Mouse (Mus musculus): ENCODE results near the gene Cmtm8.
A peak's percentile ranks its signal among the peaks of the same experiment; 100 is the strongest.

The Cmtm8 gene

GRCm38 (mm10) chr9:114763341-114763740 lies 80.6 kb downstream of the Cmtm8 start:
- peak; percentile 65 for DNase-seq (ENCODE audit: low read depth, low spot score)
- H3K27me3 ChIP-seq (ENCODE audit: control insufficient read depth, insufficient read depth, low read length, poor library complexity, severe bottlenecking), result no peaks in the 10 kb centered on the region
- peaks cover 10% of the 10 kb centered on the region for H3K36me3 ChIP-seq (ENCODE audit: control insufficient read depth, insufficient read depth, low read length, poor library complexity, severe bottlenecking)

DNA sequence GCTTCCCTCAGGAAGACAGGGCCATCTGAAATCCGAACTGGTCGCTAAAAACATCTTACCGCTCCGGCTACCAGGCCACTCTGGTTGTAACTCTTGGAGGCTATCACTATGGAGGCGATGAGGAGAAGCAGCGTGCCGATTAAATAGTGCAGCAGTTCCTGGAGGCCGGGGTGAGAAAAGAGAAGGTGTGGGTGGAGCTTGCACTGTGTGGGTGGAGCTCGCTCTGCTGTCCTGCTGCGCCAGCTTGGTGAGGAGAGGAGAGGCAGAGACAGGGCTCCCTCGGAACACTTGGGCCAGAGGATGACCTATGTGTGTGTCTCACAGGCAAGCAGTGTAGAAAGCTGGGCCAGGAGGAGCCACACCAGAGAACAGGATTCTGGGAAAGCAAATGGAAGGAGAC lies 82.1 kb downstream of the Cmtm8 start:
- H3K36me3 ChIP-seq (ENCODE audit: control insufficient read depth, insufficient read depth, low read length, poor library complexity, severe bottlenecking), result peaks cover 14% of the 10 kb centered on the region
- no peaks in the 10 kb centered on the region for H3K27me3 ChIP-seq (ENCODE audit: control insufficient read depth, insufficient read depth, low read length, poor library complexity, severe bottlenecking)
- DNase-seq (ENCODE audit: low read depth, low spot score), result no peak

DNA sequence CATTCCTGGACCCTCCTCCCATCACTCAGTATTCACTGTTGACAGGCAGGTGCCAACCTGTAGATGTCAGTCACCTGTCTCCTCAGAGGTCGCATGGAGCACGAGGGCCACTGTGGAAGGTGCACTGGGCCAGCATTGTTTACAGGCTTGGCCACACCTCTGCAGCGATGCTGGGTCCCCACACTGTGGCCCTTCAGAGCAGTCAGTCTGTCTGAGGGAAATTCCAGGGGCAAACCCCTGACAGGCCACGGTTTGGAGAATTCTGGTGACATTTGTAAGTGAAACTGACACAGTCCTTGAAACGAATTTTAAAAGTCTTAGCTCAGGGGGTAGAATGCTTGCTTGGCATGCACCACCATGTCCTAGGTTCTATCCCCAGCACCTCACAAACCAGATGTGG lies 83.6 kb downstream of the Cmtm8 start:
- DNase-seq (ENCODE audit: low read depth, low spot score), result peak; percentile 51
- H3K27me3 ChIP-seq (ENCODE audit: control insufficient read depth, insufficient read depth, low read length, poor library complexity, severe bottlenecking), result no peaks in the 10 kb centered on the region
- peaks cover 16% of the 10 kb centered on the region for H3K36me3 ChIP-seq (ENCODE audit: control insufficient read depth, insufficient read depth, low read length, poor library complexity, severe bottlenecking)

DNA sequence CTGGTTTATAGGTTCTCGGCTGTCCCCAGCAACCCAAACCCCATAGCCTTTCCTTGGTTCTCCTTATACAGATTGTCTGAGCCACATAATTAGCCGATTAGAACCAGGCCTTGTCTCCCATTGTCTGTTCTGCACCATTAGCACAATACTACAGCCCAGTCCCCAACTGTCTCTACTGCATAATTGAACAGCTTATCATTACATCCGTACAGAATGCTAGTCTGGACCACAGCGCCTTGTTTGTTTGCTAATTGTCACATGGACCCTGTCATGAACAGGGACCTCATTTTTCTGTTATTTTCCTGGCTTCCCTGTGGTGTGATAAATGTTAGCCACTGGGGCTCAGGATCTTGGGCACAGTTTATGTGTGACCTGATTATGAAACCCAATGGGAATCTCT lies 84.1 kb downstream of the Cmtm8 start:
- peaks cover 16% of the 10 kb centered on the region for H3K36me3 ChIP-seq (ENCODE audit: control insufficient read depth, insufficient read depth, low read length, poor library complexity, severe bottlenecking)
- H3K27me3 ChIP-seq (ENCODE audit: control insufficient read depth, insufficient read depth, low read length, poor library complexity, severe bottlenecking), result no peaks in the 10 kb centered on the region
- no peak for DNase-seq (ENCODE audit: low read depth, low spot score)

DNA sequence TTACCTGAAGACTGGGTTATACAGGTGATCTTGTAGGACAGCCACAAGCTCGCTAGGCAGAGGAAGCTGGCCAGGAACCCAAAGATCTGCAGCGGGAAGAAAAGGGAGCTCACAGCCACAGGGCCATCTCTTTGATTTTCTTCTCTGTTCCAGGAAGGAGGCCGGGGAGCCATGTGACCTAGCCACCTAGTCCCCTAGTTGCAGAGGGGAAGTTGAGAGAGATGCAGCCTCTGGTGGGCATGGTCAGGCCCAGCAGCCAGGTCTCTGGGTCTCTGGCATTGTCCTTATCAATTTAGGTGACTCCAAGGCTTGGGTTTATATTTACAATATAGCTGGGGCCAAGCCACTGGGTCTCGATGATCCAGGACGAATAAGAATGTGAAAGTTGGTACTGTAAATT lies 85.2 kb downstream of the Cmtm8 start:
- H3K36me3 ChIP-seq (ENCODE audit: control insufficient read depth, insufficient read depth, low read length, poor library complexity, severe bottlenecking), result peaks cover 16% of the 10 kb centered on the region
- DNase-seq (ENCODE audit: low read depth, low spot score), result peak; percentile 46
- no peaks in the 10 kb centered on the region for H3K27me3 ChIP-seq (ENCODE audit: control insufficient read depth, insufficient read depth, low read length, poor library complexity, severe bottlenecking)

DNA sequence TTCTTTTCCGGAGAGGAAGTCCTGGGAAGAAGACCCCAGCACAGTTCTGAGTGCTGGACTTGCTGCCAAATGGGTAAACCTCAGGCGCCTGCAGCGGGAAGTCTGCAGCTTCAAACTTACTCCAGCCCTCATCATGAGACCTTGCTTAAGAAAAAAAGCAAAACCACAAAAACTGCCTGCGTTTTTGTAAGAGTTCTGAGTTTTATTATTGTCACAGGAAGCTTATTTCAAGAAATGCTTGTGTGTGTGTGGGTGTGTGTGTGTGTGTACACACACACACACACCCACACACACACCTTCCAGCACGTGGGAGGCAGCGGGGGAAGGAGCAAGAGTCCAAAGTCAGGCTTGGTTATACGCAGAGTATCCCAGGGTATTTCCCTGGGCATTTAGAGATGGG lies 85.7 kb downstream of the Cmtm8 start:
- Histone ChIP-seq H3K27me3 (ENCODE audit: control insufficient read depth, insufficient read depth, low read length, poor library complexity, severe bottlenecking) (no peaks in the 10 kb centered on the region), H3K36me3 (ENCODE audit: control insufficient read depth, insufficient read depth, low read length, poor library complexity, severe bottlenecking) (peaks cover 16% of the 10 kb centered on the region)
- peak; percentile 51 for DNase-seq (ENCODE audit: low read depth, low spot score)

GRCm38 (mm10) chr9:114752863-114753484 lies 91.0 kb downstream of the Cmtm8 start:
- Histone ChIP-seq H3K27me3 (ENCODE audit: control insufficient read depth, insufficient read depth, low read length, poor library complexity, severe bottlenecking) (no peaks in the 10 kb centered on the region), H3K36me3 (ENCODE audit: control insufficient read depth, insufficient read depth, low read length, poor library complexity, severe bottlenecking) (peaks cover 6% of the 10 kb centered on the region; the same call in 1 of the 2 replicates)
- peak; percentile 98 for DNase-seq (ENCODE audit: low read depth, low spot score)

DNA sequence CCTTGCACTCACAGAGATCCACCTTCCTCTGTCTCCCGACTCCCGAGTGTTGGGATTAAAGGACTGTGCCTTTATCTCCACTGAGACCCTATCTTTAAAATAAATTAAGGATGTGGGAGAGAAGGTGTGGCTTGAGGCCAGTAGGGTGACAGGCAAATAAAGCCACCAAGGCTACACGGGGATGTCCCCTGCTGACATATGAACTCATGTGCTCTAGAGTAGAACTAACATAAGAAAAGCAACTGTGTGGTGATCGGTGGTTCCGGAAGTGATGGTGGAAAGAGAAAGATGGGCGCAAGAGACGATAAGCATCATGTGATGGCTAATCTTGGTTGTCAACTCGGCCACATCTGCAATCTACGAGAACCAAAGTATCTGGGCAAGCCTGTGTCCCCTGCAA lies 91.6 kb downstream of the Cmtm8 start:
- H3K36me3 ChIP-seq (ENCODE audit: control insufficient read depth, insufficient read depth, low read length, poor library complexity, severe bottlenecking), result peaks cover 6% of the 10 kb centered on the region; the same call in 1 of the 2 replicates
- peak; percentile 90 for DNase-seq (ENCODE audit: low read depth, low spot score)
- H3K27me3 ChIP-seq (ENCODE audit: control insufficient read depth, insufficient read depth, low read length, poor library complexity, severe bottlenecking), result no peaks in the 10 kb centered on the region

DNA sequence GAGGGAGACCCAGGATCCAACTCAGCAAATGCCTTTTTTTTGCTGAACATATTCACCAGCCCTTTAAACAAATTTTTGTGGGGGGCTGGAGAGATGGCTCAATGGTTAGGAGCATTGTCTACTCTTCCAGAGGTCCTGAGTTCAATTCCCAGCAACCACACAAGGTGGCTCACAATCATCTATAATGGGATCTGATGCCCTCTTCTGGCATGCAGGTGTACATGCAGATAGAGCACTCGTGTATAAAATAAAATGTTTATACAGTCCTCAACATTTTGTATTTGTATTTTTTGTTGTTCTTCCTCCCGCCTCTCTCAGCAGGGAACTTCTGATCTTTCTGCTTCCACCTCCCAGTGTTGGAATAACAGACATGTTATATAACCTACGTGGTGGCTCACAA lies 92.4 kb downstream of the Cmtm8 start:
- no peak for DNase-seq (ENCODE audit: low read depth, low spot score)
- H3K27me3 ChIP-seq (ENCODE audit: control insufficient read depth, insufficient read depth, low read length, poor library complexity, severe bottlenecking), result no peaks in the 10 kb centered on the region
- peaks cover 2% of the 10 kb centered on the region; the same call in 1 of the 2 replicates for H3K36me3 ChIP-seq (ENCODE audit: control insufficient read depth, insufficient read depth, low read length, poor library complexity, severe bottlenecking)

- Histone ChIP-seq H3K27me3 (ENCODE audit: control insufficient read depth, insufficient read depth, low read length, poor library complexity, severe bottlenecking) (no peaks in the 10 kb centered on the region), H3K36me3 (ENCODE audit: control insufficient read depth, insufficient read depth, low read length, poor library complexity, severe bottlenecking) (peaks cover 8% of the 10 kb centered on the region)
- no peak for DNase-seq (ENCODE audit: low read depth, low spot score)
Observed at GRCm38 (mm10) chr9:114747466-114747865, 96.5 kb downstream of the Cmtm8 start.

- H3K27me3 ChIP-seq (ENCODE audit: control insufficient read depth, insufficient read depth, low read length, poor library complexity, severe bottlenecking), result no peaks in the 10 kb centered on the region
- DNase-seq (ENCODE audit: low read depth, low spot score), result no peak
- H3K36me3 ChIP-seq (ENCODE audit: control insufficient read depth, insufficient read depth, low read length, poor library complexity, severe bottlenecking), result peaks cover 8% of the 10 kb centered on the region
Observed at GRCm38 (mm10) chr9:114747012-114747411, 96.9 kb downstream of the Cmtm8 start.

DNA sequence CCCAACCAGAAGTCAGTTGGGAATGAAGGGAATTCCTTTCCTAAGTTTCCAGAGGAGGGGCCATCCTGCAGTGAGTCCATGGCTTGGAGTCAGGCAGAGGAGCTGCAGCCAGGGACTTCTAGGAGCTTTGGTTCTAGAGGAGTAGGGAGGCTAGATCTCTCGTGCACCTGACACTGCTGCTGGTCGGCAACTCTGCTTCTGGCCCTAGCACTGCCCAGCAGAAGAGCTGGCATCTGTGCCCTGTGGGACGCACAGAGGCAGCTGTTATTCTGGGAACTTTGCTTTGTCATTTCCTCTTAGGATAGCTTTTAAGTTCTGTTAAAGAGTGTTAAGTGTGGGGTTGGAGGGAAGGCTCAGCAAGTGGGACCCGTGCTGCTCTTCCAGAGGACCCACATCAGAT lies 98.3 kb downstream of the Cmtm8 start:
- no peak for DNase-seq (ENCODE audit: low read depth, low spot score)

GRCm38 (mm10) chr9:114745163-114745562 lies 98.8 kb downstream of the Cmtm8 start:
- DNase-seq (ENCODE audit: low read depth, low spot score), result no peak
- H3K27me3 ChIP-seq (ENCODE audit: control insufficient read depth, insufficient read depth, low read length, poor library complexity, severe bottlenecking), result no peaks in the 10 kb centered on the region
- peaks cover 9% of the 10 kb centered on the region for H3K36me3 ChIP-seq (ENCODE audit: control insufficient read depth, insufficient read depth, low read length, poor library complexity, severe bottlenecking)

More for the DNA sequence above, 98.3 kb downstream of the Cmtm8 start:
- H3K27me3 ChIP-seq (ENCODE audit: control insufficient read depth, insufficient read depth, low read length, poor library complexity, severe bottlenecking), result no peaks in the 10 kb centered on the region
- H3K36me3 ChIP-seq (ENCODE audit: control insufficient read depth, insufficient read depth, low read length, poor library complexity, severe bottlenecking), result peaks cover 11% of the 10 kb centered on the region

- DNase-seq (ENCODE audit: low read depth, low spot score), result peak; percentile 93
- Histone ChIP-seq H3K27me3 (ENCODE audit: control insufficient read depth, insufficient read depth, low read length, poor library complexity, severe bottlenecking) (no peaks in the 10 kb centered on the region), H3K36me3 (ENCODE audit: control insufficient read depth, insufficient read depth, low read length, poor library complexity, severe bottlenecking) (peaks cover 19% of the 10 kb centered on the region)
Observed at GRCm38 (mm10) chr9:114742731-114743130, 101.2 kb downstream of the Cmtm8 start.

GRCm38 (mm10) chr9:114740336-114740735 lies 103.6 kb downstream of the Cmtm8 start:
- DNase-seq (ENCODE audit: low read depth, low spot score), result no peak
- Histone ChIP-seq H3K36me3 (ENCODE audit: control insufficient read depth, insufficient read depth, low read length, poor library complexity, severe bottlenecking) (peaks cover 20% of the 10 kb centered on the region), H3K27me3 (ENCODE audit: control insufficient read depth, insufficient read depth, low read length, poor library complexity, severe bottlenecking) (no peaks in the 10 kb centered on the region)

Data from splenic B cell, adult 2 months (primary cell).